Mouse (Mus musculus) olfactory bulb, adult 2 months (tissue): Measurements from ENCODE around the gene Psma7.

Experiments
- CTCF ChIP-seq: fragments of 200-500 bp; IDR thresholded peaks from 2 replicates; pipeline ENCODE4 v1.5.1; 2012; ENCODE audit warnings: low read depth, mild to moderate bottlenecking, low read length, moderate library complexity; ENCODE audit not compliant: insufficient read depth
- POLR2A ChIP-seq: fragments of 200-500 bp; IDR thresholded peaks from 2 replicates; pipeline ENCODE4 v1.6.1; 2012; ENCODE audit warnings: mild to moderate bottlenecking, low read depth, low read length, moderate library complexity; ENCODE audit not compliant: insufficient read depth

DNA sequence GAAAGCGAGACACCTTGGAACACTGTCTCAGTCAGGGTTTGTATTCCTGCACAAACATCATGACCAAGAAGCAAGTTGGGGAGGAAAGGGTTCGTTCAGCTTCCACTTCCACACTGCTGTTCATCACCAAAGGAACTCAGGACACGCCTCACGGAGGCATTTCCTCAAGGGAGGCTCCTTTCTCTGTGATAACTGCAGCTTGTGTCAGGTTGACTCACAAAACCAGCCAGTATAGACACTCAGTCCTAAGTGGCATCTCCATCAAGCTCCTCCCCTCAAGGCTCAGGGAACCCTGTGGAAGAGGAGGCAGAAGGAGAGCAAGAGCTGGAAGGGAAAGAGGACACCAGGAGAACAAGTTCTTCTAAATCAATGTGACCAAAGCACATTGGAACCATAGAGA, 43.8 kb downstream of the Psma7 start:
- TF ChIP-seq CTCF (no peak), POLR2A (no peak)
